Mouse (Mus musculus) forebrain, postnatal 0 days (tissue): ENCODE measurements at regions not wholly inside any gene's neighbourhood (a gene's known extent, or its start where the extent isn't known, plus 50 kb on each side); places are given as distances from the start of the nearest gene placed in this dataset.
A peak's percentile ranks its signal among the peaks of the same experiment; 100 is the strongest.

Experiments used
- ATAC-seq: fragments of 200-750 bp; cut with Nextera tagmentation; 2 replicates; pipeline ENCODE4 v1.8.0; 2017; ENCODE audit warnings: mild to moderate bottlenecking, moderate library complexity
- DNase-seq: peaks from one replicate; pipeline ENCODE4 v3.0.0-alpha.2; 2015
- H3K27ac ChIP-seq: fragments of 300-500 bp; sonication (generic); 2 replicates; pipeline ENCODE4 v1.5.1; 2014; ENCODE audit warnings: low read depth, mild to moderate bottlenecking, antibody characterized with exemption, low read length, moderate library complexity, mixed read lengths
- H3K27me3 ChIP-seq: fragments of 300-500 bp; sonication (generic); 2 replicates; pipeline ENCODE4 v1.6.1; 2014; ENCODE audit warnings: mild to moderate bottlenecking, low read length, mixed read lengths; ENCODE audit not compliant: insufficient read depth
- H3K36me3 ChIP-seq: fragments of 300-500 bp; sonication (generic); 2 replicates; pipeline ENCODE4 v1.6.1; 2014; ENCODE audit warnings: mild to moderate bottlenecking, moderate library complexity; ENCODE audit not compliant: insufficient read depth
- H3K4me1 ChIP-seq: fragments of 300-500 bp; sonication (generic); 2 replicates; pipeline ENCODE4 v1.6.1; 2014; ENCODE audit warnings: antibody characterized with exemption; ENCODE audit not compliant: insufficient read depth
- H3K4me2 ChIP-seq: fragments of 300-500 bp; sonication (generic); 2 replicates; pipeline ENCODE4 v1.6.1; 2014; ENCODE audit warnings: low read depth, mild to moderate bottlenecking, moderate library complexity
- H3K4me3 ChIP-seq: fragments of 300-500 bp; sonication (generic); 2 replicates; pipeline ENCODE4 v1.5.1; 2014; ENCODE audit warnings: low read depth, low read length, mixed read lengths
- H3K9ac ChIP-seq: fragments of 300-500 bp; sonication (generic); 2 replicates; pipeline ENCODE4 v1.6.1; 2014; ENCODE audit warnings: mild to moderate bottlenecking
- H3K9me3 ChIP-seq: fragments of 300-500 bp; sonication (generic); 2 replicates; pipeline ENCODE4 v1.6.1; 2016; ENCODE audit warnings: low read length
- CTCF ChIP-seq: sonication (generic); IDR thresholded peaks from 2 replicates; pipeline ENCODE4 v1.5.1; 2016; ENCODE audit warnings: antibody characterized with exemption, control low read depth, low read depth
- WGBS: fragments of 180-500 bp; shearing (Covaris S2); extraction: QIAGEN DNeasy Blood & Tissue Kit; methylation state at CpG from one replicate; pipeline ENCODE4 v1.1.7; 2014; 5-methylcytosine and 5-hydroxymethylcytosine counted together

DNA sequence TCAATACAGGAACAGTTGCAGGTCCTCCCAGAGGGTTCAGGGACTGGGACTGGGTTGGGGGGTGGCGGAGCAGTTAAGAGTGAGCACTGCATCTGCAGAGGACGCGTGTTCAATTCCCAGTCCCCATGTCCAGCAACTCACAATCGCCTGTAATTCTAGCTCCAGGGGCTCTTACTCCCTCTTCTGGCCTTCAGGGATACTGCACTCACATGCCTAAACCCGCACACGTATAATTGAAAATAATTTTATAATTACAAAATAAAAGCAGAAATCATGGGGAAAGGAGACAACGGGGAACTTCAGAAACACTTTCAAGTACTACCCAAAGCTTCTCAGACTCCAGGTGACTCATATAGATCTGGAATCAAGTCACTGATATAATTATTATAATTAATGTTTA, 448.8 kb downstream of the Zfp536 start:
- 93% methylated on average over 7 of the region's 7 CpGs for WGBS
- H3K9ac ChIP-seq, result no peak overlapping the region
- H3K27me3 ChIP-seq, result no peaks in the 10 kb centered on the region
- H3K27ac ChIP-seq, result no peak overlapping the region
- ATAC-seq, result no peak
- no peak overlapping the region for H3K4me3 ChIP-seq
- H3K4me2 ChIP-seq, result no peak overlapping the region
- no peaks in the 10 kb centered on the region for H3K36me3 ChIP-seq
- no peak for DNase-seq
- no peaks in the 10 kb centered on the region for H3K4me1 ChIP-seq
- TF ChIP-seq CTCF, result 0 out of 2 replicates have a peak, but pooled peaks have one; percentile 10
- H3K9me3 ChIP-seq, result no peaks in the 10 kb centered on the region

DNA sequence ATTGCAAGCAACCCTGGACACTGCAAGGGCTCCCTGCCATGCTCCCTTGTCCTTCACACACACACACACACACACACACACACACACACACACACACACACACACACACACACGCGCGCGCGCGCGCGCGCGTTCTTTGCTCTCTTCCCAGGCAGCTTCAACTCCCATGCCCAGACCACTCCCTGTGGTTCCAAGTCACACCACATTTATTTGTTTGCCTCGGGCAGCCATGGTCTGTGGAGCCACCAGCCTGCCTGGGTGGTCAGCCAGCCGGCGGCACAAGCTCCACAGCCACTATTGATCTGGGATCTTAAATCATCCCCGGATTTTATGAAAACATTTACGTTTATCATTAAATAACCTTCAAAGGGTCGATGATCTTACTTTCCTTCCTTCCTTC, 440.0 kb downstream of the Zfp536 start:
- TF ChIP-seq CTCF, result no peak
- no peak overlapping the region for H3K9ac ChIP-seq
- no peak overlapping the region for H3K4me2 ChIP-seq
- no peak for DNase-seq
- no peak for ATAC-seq
- no peak overlapping the region for H3K27ac ChIP-seq
- peaks cover 10% of the 10 kb centered on the region; the same call in 1 of the 2 replicates for H3K4me1 ChIP-seq
- no peaks in the 10 kb centered on the region for H3K9me3 ChIP-seq
- whole genome bisulfite sequencing, result 82% methylated on average over 15 of the region's 16 CpGs
- H3K36me3 ChIP-seq, result no peaks in the 10 kb centered on the region
- H3K4me3 ChIP-seq, result no peak overlapping the region
- H3K27me3 ChIP-seq, result no peaks in the 10 kb centered on the region

- Histone ChIP-seq H3K4me2 (no peak overlapping the region), H3K27ac (no peak overlapping the region), H3K9ac (no peak overlapping the region), H3K27me3 (no peaks in the 10 kb centered on the region), H3K36me3 (no peaks in the 10 kb centered on the region), H3K4me3 (no peak overlapping the region), H3K4me1 (peaks cover 10% of the 10 kb centered on the region; the same call in 1 of the 2 replicates), H3K9me3 (no peaks in the 10 kb centered on the region)
- ATAC-seq, result no peak
- DNase-seq, result no peak
- TF ChIP-seq CTCF, result no peak
- WGBS, result 54% methylated on average over 7 of the region's 7 CpGs
Measured at GRCm38 (mm10) chr7:37335212-37335611, 438.2 kb downstream of the Zfp536 start.

DNA sequence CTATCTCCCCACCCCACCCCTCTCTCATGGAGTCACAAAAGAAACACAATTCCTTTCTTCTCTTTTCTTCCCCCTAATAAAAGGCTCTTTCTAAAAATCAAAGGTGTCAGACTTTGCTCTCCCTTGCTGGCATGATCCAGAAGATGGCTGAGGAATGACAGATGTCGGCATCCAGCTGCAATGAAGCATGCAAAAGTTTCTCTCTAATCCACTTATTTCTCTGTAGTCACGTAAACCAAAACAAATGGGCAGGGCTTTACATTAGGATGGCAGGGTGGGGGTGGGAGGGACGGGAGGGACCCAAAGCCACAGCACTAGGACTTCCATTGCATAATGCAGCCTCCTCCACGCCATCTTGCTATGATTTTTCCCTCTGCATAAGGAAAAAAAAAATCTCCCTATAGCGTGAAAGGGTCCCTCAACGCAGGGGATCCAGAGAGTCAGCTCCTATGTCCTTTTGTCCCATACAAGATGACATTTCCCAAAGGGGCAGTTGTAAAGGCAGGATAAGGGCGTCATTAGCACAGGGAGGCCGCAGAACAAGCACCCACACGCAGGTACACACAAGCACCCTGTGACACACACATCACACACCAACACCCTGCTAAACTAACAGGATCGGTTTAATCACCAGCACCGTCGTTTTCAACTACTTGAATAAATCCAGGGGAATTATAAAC, 437.1 kb downstream of the Zfp536 start:
- Histone ChIP-seq H3K4me3 (peak overlapping the region; percentile 38), H3K27ac (peak overlapping the region; percentile 81), H3K36me3 (no peaks in the 10 kb centered on the region), H3K4me1 (peaks cover 10% of the 10 kb centered on the region; the same call in 1 of the 2 replicates), H3K27me3 (no peaks in the 10 kb centered on the region), H3K9ac (peak overlapping the region; percentile 42), H3K9me3 (no peaks in the 10 kb centered on the region), H3K4me2 (peak overlapping the region; percentile 87)
- DNase-seq (no peak), ATAC-seq (0 out of 2 replicates have a peak, but pooled peaks have one; percentile 17)
- no peak for TF ChIP-seq CTCF
- 3% methylated on average over 12 of the region's 12 CpGs for WGBS

DNA sequence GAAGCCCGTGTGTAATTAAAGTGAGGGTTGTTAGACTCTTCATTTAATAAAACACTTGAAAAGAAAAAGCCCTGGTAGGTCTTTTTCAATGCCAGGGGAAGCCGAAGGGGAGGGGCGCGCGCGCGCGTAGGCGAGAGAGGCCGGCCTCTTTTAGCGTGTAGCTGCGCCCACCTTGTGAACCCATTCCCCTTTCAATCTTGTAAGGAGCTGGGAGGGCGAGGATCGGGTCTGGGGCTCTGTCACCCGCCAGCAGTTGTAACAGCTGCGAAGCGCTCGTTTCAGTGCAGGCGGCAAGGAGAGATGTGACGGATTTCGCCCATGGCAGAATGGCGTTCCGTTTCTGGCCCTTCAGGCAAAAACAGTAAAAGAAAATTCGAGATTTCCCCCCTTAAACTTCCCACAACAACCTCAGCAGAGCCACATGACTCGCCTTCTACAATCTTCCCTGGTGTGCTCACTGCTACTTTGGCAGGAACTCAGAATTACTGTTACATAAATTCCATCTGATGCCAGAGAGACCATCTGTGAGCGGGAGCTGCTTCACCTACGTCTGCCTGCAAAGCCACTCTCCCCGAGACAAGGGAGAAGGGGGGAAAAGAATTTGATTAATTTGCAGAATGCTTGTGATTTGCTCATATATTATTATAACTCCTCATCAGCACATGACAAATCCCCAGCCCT, 436.4 kb downstream of the Zfp536 start:
- WGBS, result 3% methylated on average over 28 of the region's 28 CpGs
- ATAC-seq (peak; percentile 85), DNase-seq (peak; percentile 88)
- H3K4me3 ChIP-seq, result peak overlapping the region; percentile 38
- H3K9me3 ChIP-seq, result no peaks in the 10 kb centered on the region
- H3K4me2 ChIP-seq, result peak overlapping the region; percentile 87
- H3K9ac ChIP-seq, result peak overlapping the region; percentile 42
- H3K27me3 ChIP-seq, result no peaks in the 10 kb centered on the region
- H3K27ac ChIP-seq, result peak overlapping the region; percentile 81
- H3K36me3 ChIP-seq, result no peaks in the 10 kb centered on the region
- TF ChIP-seq CTCF, result no peak
- peaks cover 10% of the 10 kb centered on the region; the same call in 1 of the 2 replicates for H3K4me1 ChIP-seq

DNA sequence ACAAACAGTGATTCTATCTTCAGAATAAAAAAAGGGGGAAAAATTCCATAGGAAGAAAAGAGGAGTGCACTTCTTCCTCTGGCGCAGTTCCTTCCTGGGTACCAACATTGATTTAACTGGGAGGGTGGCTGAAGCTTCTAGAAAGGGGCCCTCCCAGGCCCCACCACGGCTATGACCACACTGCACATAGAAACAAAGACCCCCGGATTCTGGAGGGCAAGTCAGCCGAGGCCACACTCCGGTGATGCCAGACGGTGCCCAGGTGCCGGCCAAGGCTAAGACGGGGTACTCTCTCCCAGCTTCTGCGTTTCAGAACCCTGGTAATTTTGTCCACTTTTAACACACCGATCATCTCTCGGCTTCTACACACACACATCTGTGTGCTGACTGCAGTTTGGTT, 435.8 kb downstream of the Zfp536 start:
- H3K27ac ChIP-seq, result peak overlapping the region; percentile 81
- H3K9ac ChIP-seq, result peak overlapping the region; percentile 34; the same call in 1 of the 2 replicates
- 28% methylated on average over 11 of the region's 11 CpGs for WGBS
- DNase-seq, result no peak
- peak overlapping the region; percentile 38; the same call in 1 of the 2 replicates for H3K4me3 ChIP-seq
- ATAC-seq, result no peak
- H3K4me2 ChIP-seq, result peak overlapping the region; percentile 87
- TF ChIP-seq CTCF, result no peak
- peaks cover 12% of the 10 kb centered on the region for H3K4me1 ChIP-seq
- H3K36me3 ChIP-seq, result no peaks in the 10 kb centered on the region
- H3K27me3 ChIP-seq, result no peaks in the 10 kb centered on the region
- H3K9me3 ChIP-seq, result no peaks in the 10 kb centered on the region

DNA sequence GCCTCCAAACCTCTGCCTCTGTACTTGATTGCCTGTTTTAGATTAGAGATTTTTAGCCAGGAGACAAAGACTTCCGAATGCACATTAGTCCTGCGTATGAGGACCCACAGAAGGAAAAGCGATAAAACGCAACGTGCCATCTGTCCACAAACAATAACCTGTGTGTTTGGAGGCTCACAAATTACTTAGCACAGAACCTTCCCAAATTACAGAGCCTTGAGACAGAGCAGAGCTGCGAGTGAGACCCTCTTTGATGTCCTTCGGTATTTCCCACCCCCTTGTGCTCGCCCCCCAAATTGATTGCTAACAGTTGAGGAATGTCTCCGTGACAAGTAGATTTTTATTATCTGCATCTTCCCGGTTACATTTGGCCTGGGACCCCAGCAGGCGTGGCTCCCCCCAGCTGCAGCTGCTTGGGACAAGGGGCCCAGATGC, 435.4 kb downstream of the Zfp536 start:
- peak overlapping the region; percentile 87 for H3K4me2 ChIP-seq
- H3K9me3 ChIP-seq, result no peaks in the 10 kb centered on the region
- H3K4me3 ChIP-seq, result 0 out of 2 replicates have a peak overlapping the region, but pooled peaks have one; percentile 9
- DNase-seq (peak; percentile 47), ATAC-seq (no peak)
- 11% methylated on average over 11 of the region's 11 CpGs for WGBS
- H3K9ac ChIP-seq, result no peak overlapping the region
- H3K4me1 ChIP-seq, result peaks cover 17% of the 10 kb centered on the region
- TF ChIP-seq CTCF, result no peak
- no peaks in the 10 kb centered on the region for H3K27me3 ChIP-seq
- no peaks in the 10 kb centered on the region for H3K36me3 ChIP-seq
- peak overlapping the region; percentile 81 for H3K27ac ChIP-seq
